Comparison of ENCODE assay signal across 9 mouse cellular contexts in the genomic region with DNA sequence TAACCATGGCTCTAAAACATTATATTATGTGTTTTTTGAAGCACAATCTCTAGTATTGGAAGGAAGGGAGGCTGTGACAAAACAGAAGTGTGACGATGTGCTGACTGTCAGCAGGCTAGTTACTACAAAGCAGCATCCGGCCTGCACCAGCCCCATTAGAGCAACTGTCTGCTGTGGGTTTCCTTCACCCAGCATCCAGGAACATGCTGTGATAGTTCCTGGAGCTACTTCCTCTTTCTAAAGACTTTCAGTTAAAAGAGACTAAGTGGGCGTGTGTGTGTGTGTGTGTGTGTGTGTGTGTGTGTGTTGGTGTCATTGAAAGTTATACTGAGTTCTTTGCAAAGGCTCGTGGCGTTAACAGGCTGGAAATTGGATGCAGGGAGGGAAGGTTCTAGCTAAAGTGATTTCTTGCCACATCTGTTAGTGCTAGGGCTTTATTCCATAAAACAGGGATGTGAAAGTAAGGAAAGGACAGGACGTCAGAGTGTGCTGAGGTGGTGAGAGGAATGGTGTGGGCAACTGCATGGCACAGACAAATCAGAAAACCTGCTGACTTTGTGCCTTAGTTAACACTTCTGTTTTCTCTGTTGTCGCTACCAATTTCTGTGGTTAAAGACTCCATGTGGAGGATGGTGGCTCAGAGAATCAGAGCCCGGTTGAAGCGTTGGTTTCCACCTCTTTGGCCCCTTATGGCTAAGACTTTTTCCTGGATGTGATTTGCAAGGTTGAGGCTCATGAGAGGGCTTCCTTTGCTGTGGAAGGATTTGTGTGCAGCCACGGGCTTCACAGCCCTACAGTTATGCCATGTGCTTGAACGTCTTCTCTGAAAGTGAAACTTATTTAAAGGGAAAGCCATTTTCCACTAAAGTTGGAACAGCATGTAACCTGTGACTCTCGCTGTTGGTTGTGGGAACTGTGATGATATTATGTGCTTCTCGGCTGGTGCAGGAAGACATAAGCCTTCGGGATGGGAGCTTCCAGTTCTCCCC.
DNase-seq lines count a peak whose midpoint lies in the region; ATAC-seq lines count a peak whose summit lies in the region.
"Had no signal": no experiment of that assay in that cellular context is flagged by ENCODE, and none has a peak within 500 bp of the region (broad histone marks: within the 10 kb centered on the region; RNA-seq: fewer than 3 reads in every experiment).

No protein-coding gene starts in this region.

- H3K27me3 ChIP-seq in kidney, embryonic 16.5 days (ENCODE audit: insufficient read depth, low read length), result no peaks in the 10 kb centered on the region
- H3K27me3 ChIP-seq in midbrain, embryonic 16.5 days (ENCODE audit: control insufficient read depth, insufficient read depth, low read depth, low read length), result no peaks in the 10 kb centered on the region
- H3K27me3 ChIP-seq: embryonic facial prominence, embryonic 15.5 days; lung, embryonic 15.5 days had no signal

- WGBS in kidney, embryonic 16.5 days, result 74% methylated on average over 14 of the region's 14 CpGs
- WGBS in midbrain, embryonic 16.5 days, result 83% methylated on average over 14 of the region's 14 CpGs

- peaks cover 5% of the 10 kb centered on the region; the same call in 1 of the 2 replicates for H3K4me1 ChIP-seq in kidney, embryonic 16.5 days (ENCODE audit: insufficient read depth, low read length)
- H3K4me1 ChIP-seq in midbrain, embryonic 16.5 days (ENCODE audit: control insufficient read depth, insufficient read depth, low read length), result no peaks in the 10 kb centered on the region
- H3K4me1 ChIP-seq: lung, embryonic 15.5 days had no signal

- peak overlapping the region; percentile 64 for H3K27ac ChIP-seq in kidney, embryonic 16.5 days (ENCODE audit: low read length)
- no peak overlapping the region for H3K27ac ChIP-seq in midbrain, embryonic 16.5 days (ENCODE audit: low read length)
- H3K27ac ChIP-seq: embryonic facial prominence, embryonic 15.5 days; lung, embryonic 15.5 days had no signal

- no peaks in the 10 kb centered on the region for H3K9me3 ChIP-seq in kidney, embryonic 16.5 days (ENCODE audit: low read length)
- H3K9me3 ChIP-seq in midbrain, embryonic 16.5 days (replicated peaks; ENCODE audit: control insufficient read depth, low read length, poor library complexity, severe bottlenecking), result no peaks in the 10 kb centered on the region
- H3K9me3 ChIP-seq: embryonic facial prominence, embryonic 15.5 days; lung, embryonic 15.5 days had no signal

- DNase-seq in lung, postnatal 14 days, result peak; percentile 28
- peak; percentile 62 for DNase-seq in telencephalon, adult 2 months (ENCODE audit: low read depth, low spot score)
- DNase-seq in urinary bladder, adult 18-20 months (ENCODE audit: low spot score in 2 of 2), result no peak

- no peak overlapping the region for H3K9ac ChIP-seq in kidney, embryonic 16.5 days (replicated peaks; ENCODE audit: low read length)
- H3K9ac ChIP-seq in midbrain, embryonic 16.5 days (ENCODE audit: low read depth, low read length), result no peak overlapping the region
- H3K9ac ChIP-seq: embryonic facial prominence, embryonic 15.5 days; lung, embryonic 15.5 days had no signal

- no peak overlapping the region for H3K4me3 ChIP-seq in kidney, embryonic 16.5 days (ENCODE audit: low read length)
- H3K4me3 ChIP-seq in midbrain, embryonic 16.5 days (ENCODE audit: low read depth, low read length), result no peak overlapping the region
- H3K4me3 ChIP-seq: embryonic facial prominence, embryonic 15.5 days; lung, embryonic 15.5 days had no signal

- ATAC-seq in CD4-positive, CD25-positive, alpha-beta regulatory T cell, adult 4 months, result peak; percentile 98
- peak; percentile 99 for ATAC-seq in activated CD4-positive, CD25-positive, alpha-beta regulatory T cell, adult 4 months
- no peak for ATAC-seq in kidney, embryonic 16.5 days (ENCODE audit: low FRiP score, low TSS enrichment)
- ATAC-seq in midbrain, embryonic 16.5 days, result no peak

- no peaks in the 10 kb centered on the region for H3K36me3 ChIP-seq in kidney, embryonic 16.5 days (ENCODE audit: insufficient read depth, low read length)
- no peaks in the 10 kb centered on the region for H3K36me3 ChIP-seq in midbrain, embryonic 16.5 days (ENCODE audit: control insufficient read depth, insufficient read depth, low read length)
- H3K36me3 ChIP-seq: embryonic facial prominence, embryonic 15.5 days; lung, embryonic 15.5 days had no signal

- H3K4me2 ChIP-seq in kidney, embryonic 16.5 days (replicated peaks; ENCODE audit: low read depth, low read length), result no peak overlapping the region
- no peak overlapping the region for H3K4me2 ChIP-seq in midbrain, embryonic 16.5 days (ENCODE audit: low read length)
- H3K4me2 ChIP-seq: embryonic facial prominence, embryonic 15.5 days; lung, embryonic 15.5 days had no signal

Comparison
In these comparisons a context has a peak if more than half of its experiments do, and no peak if none do; other contexts are left out.
1. ATAC-seq: peak in CD4-positive, CD25-positive, alpha-beta regulatory T cell, adult 4 months (single experiment) and activated CD4-positive, CD25-positive, alpha-beta regulatory T cell, adult 4 months (single experiment); none in kidney, embryonic 16.5 days (single experiment) and midbrain, embryonic 16.5 days (single experiment).
2. DNase-seq: peak in lung, postnatal 14 days (single experiment) and telencephalon, adult 2 months (single experiment); none in urinary bladder, adult 18-20 months (0 of 2).